Mouse (Mus musculus): Measurements from ENCODE around the gene Hdac7.

DNA sequence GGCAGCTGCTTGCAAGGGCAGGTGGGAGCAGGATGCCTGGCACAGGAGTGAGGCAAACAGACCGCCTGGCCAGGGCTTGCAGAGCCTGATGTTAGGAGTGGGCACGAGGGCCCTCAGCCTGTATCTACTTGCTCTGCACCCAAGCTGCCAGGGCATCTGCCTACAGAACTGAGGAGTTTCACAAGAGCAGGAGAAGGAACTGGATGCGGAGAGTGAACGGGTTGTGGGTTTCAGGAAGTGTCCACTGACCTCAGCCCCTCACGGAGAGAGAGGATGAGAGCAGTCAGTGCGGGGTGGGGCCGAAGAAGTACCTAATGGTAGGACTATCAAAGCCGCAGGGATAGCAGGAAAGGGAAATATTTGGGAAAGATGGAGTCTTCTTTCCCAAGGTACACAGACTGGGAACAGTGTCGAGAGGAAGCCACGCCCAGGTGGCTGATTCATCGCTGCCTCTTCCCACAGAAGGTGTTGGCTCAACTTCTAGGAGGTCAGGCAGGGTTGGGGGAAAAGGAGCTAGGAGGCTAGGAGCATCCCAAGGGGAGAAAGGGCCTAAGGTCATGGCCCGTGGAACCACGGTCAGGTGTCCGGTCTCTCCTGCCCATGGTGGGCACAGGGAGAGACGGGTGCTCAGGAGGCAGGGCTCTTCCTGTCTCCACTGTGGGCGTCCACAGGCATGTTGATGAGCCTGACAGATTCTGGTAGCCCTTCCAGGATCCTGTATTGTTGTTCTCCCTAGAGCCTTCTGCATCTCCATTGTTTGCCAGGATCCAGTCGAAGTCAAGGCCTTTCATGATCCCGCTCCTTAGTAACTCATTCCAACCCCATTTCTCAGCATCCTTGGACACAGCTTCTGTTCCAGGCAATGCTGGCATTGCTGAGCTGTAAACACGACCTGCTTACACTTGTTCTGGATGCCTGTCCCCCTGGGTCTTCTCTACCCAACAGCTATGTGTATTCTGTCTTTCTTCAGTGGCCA lies 27.0 kb upstream of the Hdac7 start:
- TF ChIP-seq POLR2A (IDR thresholded peaks at IDR 0.05; ENCODE audit: extremely low read depth, insufficient read depth, low read length) = no peak
- no peak for TF ChIP-seq CTCF (IDR thresholded peaks at IDR 0.05; ENCODE audit: extremely low read depth, insufficient read depth, low read length)

All from cortical plate, adult 2 months (tissue).